Mouse (Mus musculus): ENCODE measurements around the gene Stat5b. TPM values are rescaled to one million over a fixed set of nuclear protein-coding genes. Genes with fewer than 3 reads are reported as not detected.
A peak's percentile ranks its signal among the peaks of the same experiment; 100 is the strongest.

Stat5b gene
- polyA plus RNA-seq, 1 experiment: 30.8 TPM

DNA sequence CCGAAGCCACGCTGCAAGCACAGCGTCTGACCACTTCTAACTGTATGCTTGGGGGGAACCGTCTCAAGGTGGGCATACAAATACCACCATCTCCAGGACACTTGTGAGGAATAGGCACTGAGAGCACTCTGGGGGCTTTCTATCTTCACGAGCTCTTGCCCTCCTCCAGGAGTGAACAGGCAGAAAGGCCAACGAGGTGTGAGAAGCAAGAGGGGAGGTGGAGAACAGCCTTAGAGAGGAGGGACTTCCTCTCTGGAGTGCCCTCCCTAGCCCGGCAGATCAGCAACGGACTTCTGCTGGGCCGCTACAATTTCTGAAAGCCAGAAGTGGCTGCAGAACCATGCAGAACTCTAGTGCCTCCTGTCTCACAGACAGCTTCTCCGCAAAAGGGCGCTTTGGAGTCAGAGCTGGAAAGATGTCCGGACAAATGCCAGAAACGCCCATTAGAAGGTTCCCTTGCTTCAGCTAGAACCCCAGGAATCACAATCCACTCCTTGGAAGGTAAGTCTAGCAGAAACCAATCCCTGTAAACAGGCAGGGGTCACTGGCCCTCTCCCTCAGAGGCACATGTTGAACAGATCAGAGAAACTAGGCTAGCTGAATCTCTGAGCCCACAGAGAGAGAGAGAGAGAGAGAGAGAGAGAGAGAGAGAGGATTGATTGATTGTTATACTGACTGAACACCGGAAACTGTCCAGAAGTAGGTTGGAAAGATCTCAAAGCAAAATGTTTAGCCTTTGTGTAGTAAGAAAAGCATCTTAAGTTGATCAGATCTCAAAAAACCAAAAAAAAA is 114.4 kb downstream of the Stat5b start:
- TF ChIP-seq POLR2A (IDR thresholded peaks at IDR 0.05; ENCODE audit: borderline replicate concordance, low read depth, low read length) (no peak), CTCF (IDR thresholded peaks at IDR 0.05; ENCODE audit: low read depth, low read length) (no peak)
- Histone ChIP-seq H3K4me3 (ENCODE audit: insufficient read depth, low read length) (peak overlapping the region; percentile 93), H3K27ac (ENCODE audit: insufficient read depth, low read depth, low read length) (peak overlapping the region; percentile 80), H3K4me1 (ENCODE audit: control insufficient read depth, insufficient read depth, low read length) (peaks cover 34% of the 10 kb centered on the region)

DNA sequence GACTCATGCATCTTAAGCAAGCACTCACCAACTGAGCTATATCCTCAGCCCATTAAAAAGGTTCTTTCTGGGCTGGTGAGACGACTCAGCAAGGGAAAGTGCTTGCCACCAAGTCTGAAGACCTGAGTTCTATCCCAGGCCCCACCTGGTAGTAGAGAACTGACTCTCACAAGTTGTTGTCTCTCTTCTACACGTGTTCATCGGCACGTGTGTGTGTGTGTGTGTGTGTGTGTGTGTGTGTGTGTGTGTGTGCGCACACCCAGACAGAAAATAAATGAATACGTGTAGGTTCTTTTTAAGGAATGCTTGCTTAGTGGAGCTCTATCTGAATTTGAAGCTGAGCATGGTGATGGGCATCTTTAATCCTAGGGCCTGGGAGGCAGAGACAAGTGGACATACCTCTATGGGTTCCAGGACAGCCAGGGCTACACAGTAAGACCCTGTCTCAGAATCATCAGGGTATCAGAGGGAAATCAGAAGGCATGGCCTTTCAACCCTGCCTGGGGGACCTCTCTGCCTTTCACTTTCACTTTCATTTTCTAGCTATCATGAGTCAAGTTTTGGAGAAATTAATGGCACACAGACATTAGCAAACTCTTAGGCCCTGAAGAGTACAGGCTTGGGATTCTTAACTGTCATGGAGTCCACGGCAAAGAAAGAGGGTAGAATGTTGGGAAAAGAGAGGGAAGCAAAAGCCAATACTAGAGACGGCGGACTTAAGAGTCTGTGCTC is 115.2 kb downstream of the Stat5b start:
- Histone ChIP-seq H3K27ac (ENCODE audit: insufficient read depth, low read depth, low read length) (peak overlapping the region; percentile 21), H3K4me1 (ENCODE audit: control insufficient read depth, insufficient read depth, low read length) (peaks cover 40% of the 10 kb centered on the region), H3K4me3 (ENCODE audit: insufficient read depth, low read length) (peak overlapping the region; percentile 93)
- TF ChIP-seq POLR2A (IDR thresholded peaks at IDR 0.05; ENCODE audit: borderline replicate concordance, low read depth, low read length) (no peak), CTCF (IDR thresholded peaks at IDR 0.05; ENCODE audit: low read depth, low read length) (no peak)

Other genes starting within 250 kb of the Stat5b start
- 46.6 and 52.5 TPM in 2 replicates for gene Nkiras2, start 231.5 kb downstream of the Stat5b start, polyA plus RNA-seq (2012; ENCODE audit: insufficient read depth, insufficient read length, missing spikeins)
- 324 and 349 TPM in 2 replicates for gene Dnajc7, start 230.6 kb downstream of the Stat5b start, polyA plus RNA-seq (2012; ENCODE audit: insufficient read depth, insufficient read length, missing spikeins)
- gene Zfp385c, start 158.3 kb downstream of the Stat5b start, polyA plus RNA-seq (2012; ENCODE audit: insufficient read depth, insufficient read length, missing spikeins): not detected in 2 replicates
- 58.8 and 58.9 TPM in 2 replicates for gene Dhx58, start 146.5 kb downstream of the Stat5b start, polyA plus RNA-seq (2012; ENCODE audit: insufficient read depth, insufficient read length, missing spikeins)
- 18.8 and 18.9 TPM in 2 replicates for gene Kat2a, start 138.3 kb downstream of the Stat5b start, polyA plus RNA-seq (2012; ENCODE audit: insufficient read depth, insufficient read length, missing spikeins)
- not detected in 2 replicates for gene Hspb9, start 136.9 kb downstream of the Stat5b start, polyA plus RNA-seq (2012; ENCODE audit: insufficient read depth, insufficient read length, missing spikeins)
- 269 and 300 TPM in 2 replicates for gene Rab5c, start 112.5 kb downstream of the Stat5b start, polyA plus RNA-seq (2012; ENCODE audit: insufficient read depth, insufficient read length, missing spikeins)
- not detected in 2 replicates for gene Kcnh4, start 90.8 kb downstream of the Stat5b start, polyA plus RNA-seq (2012; ENCODE audit: insufficient read depth, insufficient read length, missing spikeins)
- not detected in 2 replicates for gene Hcrt, start 87.8 kb downstream of the Stat5b start, polyA plus RNA-seq (2012; ENCODE audit: insufficient read depth, insufficient read length, missing spikeins)
- gene Ghdc, start 79.8 kb downstream of the Stat5b start, polyA plus RNA-seq (2012; ENCODE audit: insufficient read depth, insufficient read length, missing spikeins): 12.0 and 15.6 TPM in 2 replicates
- 16.3 and 20.7 TPM in 2 replicates for gene Stat5a, start 8.6 kb upstream of the Stat5b start, polyA plus RNA-seq (2012; ENCODE audit: insufficient read depth, insufficient read length, missing spikeins)
- 73.3 and 76.6 TPM in 2 replicates for gene Stat3, start 88.8 kb upstream of the Stat5b start, polyA plus RNA-seq (2012; ENCODE audit: insufficient read depth, insufficient read length, missing spikeins)
- 3.8 and 4.1 TPM in 2 replicates for gene Cavin1, start 120.2 kb upstream of the Stat5b start, polyA plus RNA-seq (2012; ENCODE audit: insufficient read depth, insufficient read length, missing spikeins)
- gene Atp6v0a1, start 158.7 kb upstream of the Stat5b start, polyA plus RNA-seq (2012; ENCODE audit: insufficient read depth, insufficient read length, missing spikeins): 163 and 186 TPM in 2 replicates
- 59.5 and 64.3 TPM in 2 replicates for gene Naglu, start 219.3 kb upstream of the Stat5b start, polyA plus RNA-seq (2012; ENCODE audit: insufficient read depth, insufficient read length, missing spikeins)
- gene Hsd17b1, start 227.7 kb upstream of the Stat5b start, polyA plus RNA-seq (2012; ENCODE audit: insufficient read depth, insufficient read length, missing spikeins): 0.60 TPM in 1 of 2 replicates, not detected in the other
- 16.5 and 19.6 TPM in 2 replicates for gene Coasy, start 231.8 kb upstream of the Stat5b start, polyA plus RNA-seq (2012; ENCODE audit: insufficient read depth, insufficient read length, missing spikeins)
- gene Mlx, start 236.6 kb upstream of the Stat5b start, polyA plus RNA-seq (2012; ENCODE audit: insufficient read depth, insufficient read length, missing spikeins): 53.8 and 67.3 TPM in 2 replicates
- 4.1 and 4.8 TPM in 2 replicates for gene Psmc3ip, start 244.7 kb upstream of the Stat5b start, polyA plus RNA-seq (2012; ENCODE audit: insufficient read depth, insufficient read length, missing spikeins)